Mouse (Mus musculus) midbrain, embryonic 10.5 days (tissue): Measurements from ENCODE around the gene Gm2564. TPM values are rescaled to one million over a fixed set of nuclear protein-coding genes. Genes with fewer than 3 reads are reported as not detected.
"Not testable (repeated sequence)": the region's sequence is repeated elsewhere in the genome, so short reads cannot be mapped to it uniquely, and the experiment has no call there.

ENCODE experiments used
- DNase-seq: peaks from one replicate; pipeline ENCODE4 v3.0.0-alpha.2; 2017; ENCODE audit warnings: low spot score
- H3K27ac ChIP-seq: fragments of 300-500 bp; sonication (generic); replicated peaks from 2 replicates; pipeline ENCODE4 v1.5.1; 2016; ENCODE audit warnings: mild to moderate bottlenecking
- H3K27me3 ChIP-seq: fragments of 300-500 bp; sonication (generic); 2 replicates; pipeline ENCODE4 v1.6.1; 2016; ENCODE audit warnings: low read depth, mild to moderate bottlenecking; ENCODE audit not compliant: poor library complexity, severe bottlenecking
- H3K36me3 ChIP-seq: fragments of 300-500 bp; sonication (generic); 2 replicates; pipeline ENCODE4 v1.6.1; 2016; ENCODE audit warnings: mild to moderate bottlenecking, moderate library complexity
- H3K4me1 ChIP-seq: fragments of 300-500 bp; sonication (generic); 2 replicates; pipeline ENCODE4 v1.6.1; 2016
- H3K4me3 ChIP-seq: fragments of 300-500 bp; sonication (generic); 2 replicates; pipeline ENCODE4 v1.5.1; 2016; ENCODE audit warnings: mild to moderate bottlenecking, moderate library complexity
- H3K9me3 ChIP-seq: fragments of 300-500 bp; sonication (generic); replicated peaks from 2 replicates; pipeline ENCODE4 v1.6.1; 2016; ENCODE audit warnings: mild to moderate bottlenecking
- WGBS: fragments of 180-500 bp; shearing (Covaris S2); methylation state at CpG from one replicate; pipeline ENCODE4 v1.1.7; 2016; 5-methylcytosine and 5-hydroxymethylcytosine counted together
- polyA plus RNA-seq: library from polyadenylated mRNA; unstranded; fragments of >200 nt; fragmentation: Nextera tagmentation; extraction: Ambion mirVana; gene quantifications from 2 replicates; pipeline ENCODE4 v1.2.1, GENCODE M21; 2016

The Gm2564 gene
- polyA plus RNA-seq: not detected in 2 replicates

- H3K4me1 ChIP-seq, H3K27me3 ChIP-seq, DNase-seq, H3K36me3 ChIP-seq, H3K27ac ChIP-seq, H3K9me3 ChIP-seq, H3K4me3 ChIP-seq: not testable (repeated sequence)
- WGBS: no CpG with 5 or more reads among the region's 8 CpGs
These were observed at the start of gene Gm2564 for GRCm38 (mm10) chr4:42629419-42629818. Gm2564 (plus strand) TSS chr4:42629719.

- H3K36me3 ChIP-seq, H3K4me1 ChIP-seq, H3K4me3 ChIP-seq, DNase-seq, H3K27ac ChIP-seq, H3K27me3 ChIP-seq, H3K9me3 ChIP-seq: not testable (repeated sequence)
- no CpG with 5 or more reads among the region's 5 CpGs for whole genome bisulfite sequencing
These were observed 17.6 kb upstream of the Gm2564 start, which contains the start of gene Gm10591 for GRCm38 (mm10) chr4:42611895-42612294. Gm10591 (plus strand) TSS chr4:42612195.

- H3K4me3 ChIP-seq, DNase-seq, H3K36me3 ChIP-seq, H3K4me1 ChIP-seq, H3K27ac ChIP-seq, H3K27me3 ChIP-seq, H3K9me3 ChIP-seq: not testable (repeated sequence)
- WGBS: no CpG with 5 or more reads among the region's 9 CpGs
These were observed 25.4 kb downstream of the Gm2564 start, which contains the start of gene Ccl27b for GRCm38 (mm10) chr4:42654951-42655350. Ccl27b (plus strand) TSS chr4:42655251.

GRCm38 (mm10) chr4:42661793-42662192 lies 32.3 kb downstream of the Gm2564 start, which contains the start of gene Il11ra2:
Il11ra2 (minus strand) TSS chr4:42661893.
- not testable (repeated sequence) for DNase-seq, H3K4me1 ChIP-seq, H3K36me3 ChIP-seq, H3K4me3 ChIP-seq, H3K27ac ChIP-seq, H3K27me3 ChIP-seq, H3K9me3 ChIP-seq
- WGBS: no CpG with 5 or more reads among the region's 3 CpGs

- not testable (repeated sequence) for H3K36me3 ChIP-seq, H3K27me3 ChIP-seq, DNase-seq, H3K9me3 ChIP-seq, H3K4me1 ChIP-seq, H3K4me3 ChIP-seq, H3K27ac ChIP-seq
- no CpG with 5 or more reads among the region's 4 CpGs for WGBS
These were observed 45.9 kb downstream of the Gm2564 start for GRCm38 (mm10) chr4:42675415-42675814.

GRCm38 (mm10) chr4:42679365-42679764 lies 49.8 kb downstream of the Gm2564 start:
- H3K9me3 ChIP-seq, H3K4me3 ChIP-seq, DNase-seq, H3K36me3 ChIP-seq, H3K27ac ChIP-seq, H3K27me3 ChIP-seq, H3K4me1 ChIP-seq: not testable (repeated sequence)
- no CpG with 5 or more reads among the region's 7 CpGs for WGBS

- not testable (repeated sequence) for H3K27ac ChIP-seq, H3K36me3 ChIP-seq, H3K9me3 ChIP-seq, H3K27me3 ChIP-seq, DNase-seq, H3K4me1 ChIP-seq, H3K4me3 ChIP-seq
- WGBS: no CpG with 5 or more reads among the region's 32 CpGs
These were observed 51.1 kb downstream of the Gm2564 start for GRCm38 (mm10) chr4:42680374-42681356.

Other genes with a start within 250 kb of the Gm2564 start
- not detected in 2 replicates for gene Gm21586, start 190.3 kb upstream of the Gm2564 start, polyA plus RNA-seq
- not detected in 2 replicates for gene Gm2163, start 163.0 kb upstream of the Gm2564 start, polyA plus RNA-seq
- gene Fam205a2, start 101.5 kb upstream of the Gm2564 start, polyA plus RNA-seq: not detected in 2 replicates
- gene Gm10591, start 17.5 kb upstream of the Gm2564 start, polyA plus RNA-seq: not detected in 2 replicates
- not detected in 2 replicates for gene Ccl27b, start 25.5 kb downstream of the Gm2564 start, polyA plus RNA-seq
- not detected in 2 replicates for gene Il11ra2, start 32.2 kb downstream of the Gm2564 start, polyA plus RNA-seq
- gene 4930578G10Rik, start 105.8 kb downstream of the Gm2564 start, polyA plus RNA-seq: 0.48 and 1.3 TPM in 2 replicates
- gene Ccl19, start 126.9 kb downstream of the Gm2564 start, polyA plus RNA-seq: 0.48 TPM in 1 of 2 replicates, not detected in the other
- gene Ccl21a, start 144.3 kb downstream of the Gm2564 start, polyA plus RNA-seq: 0.21 and 0.27 TPM in 2 replicates
- not detected in 2 replicates for gene Fam205a1, start 224.2 kb downstream of the Gm2564 start, polyA plus RNA-seq
- 0.38 and 0.73 TPM in 2 replicates for gene Gm12394, start 227.1 kb downstream of the Gm2564 start, polyA plus RNA-seq
- 0.60 and 0.98 TPM in 2 replicates for gene Fam205c, start 244.5 kb downstream of the Gm2564 start, polyA plus RNA-seq